Mouse (Mus musculus) macrophage (primary cell): ENCODE results near the gene Prdm15. TPM values are rescaled to one million over a fixed set of nuclear protein-coding genes. Genes with fewer than 3 reads are reported as not detected.

Experiments
- H3K27ac ChIP-seq: fragments of 350-480 bp; formaldehyde crosslinking; 2 replicates; pipeline ENCODE4 v1.9.0; 2021
- H3K36me3 ChIP-seq: fragments of 350-480 bp; formaldehyde crosslinking; 2 replicates; pipeline ENCODE4 v1.9.0; 2021; ENCODE audit errors: inconsistent target
- H3K4me3 ChIP-seq: fragments of 350-480 bp; formaldehyde crosslinking; 2 replicates; pipeline ENCODE4 v1.9.0; 2021; ENCODE audit errors: inconsistent target
- H3K79me2 ChIP-seq: fragments of 350-480 bp; formaldehyde crosslinking; 2 replicates; pipeline ENCODE4 v1.9.0; 2021; ENCODE audit errors: inconsistent target
- WGBS: methylation state at CpG from one replicate; pipeline ENCODE4 v1.1.7; 2026; ENCODE audit warnings: inconsistent platforms; ENCODE audit not compliant: missing documents; 5-methylcytosine and 5-hydroxymethylcytosine counted together
- polyA plus RNA-seq: library from polyadenylated mRNA; stranded (reverse); fragments of 250-400 nt; gene quantifications from 3 replicates; pipeline ENCODE4 v1.2.4, GENCODE M21; 2018; ENCODE audit warnings: inconsistent platforms

The Prdm15 gene
- polyA plus RNA-seq, 1 experiment from 2014 or later, result 2.1 TPM

DNA sequence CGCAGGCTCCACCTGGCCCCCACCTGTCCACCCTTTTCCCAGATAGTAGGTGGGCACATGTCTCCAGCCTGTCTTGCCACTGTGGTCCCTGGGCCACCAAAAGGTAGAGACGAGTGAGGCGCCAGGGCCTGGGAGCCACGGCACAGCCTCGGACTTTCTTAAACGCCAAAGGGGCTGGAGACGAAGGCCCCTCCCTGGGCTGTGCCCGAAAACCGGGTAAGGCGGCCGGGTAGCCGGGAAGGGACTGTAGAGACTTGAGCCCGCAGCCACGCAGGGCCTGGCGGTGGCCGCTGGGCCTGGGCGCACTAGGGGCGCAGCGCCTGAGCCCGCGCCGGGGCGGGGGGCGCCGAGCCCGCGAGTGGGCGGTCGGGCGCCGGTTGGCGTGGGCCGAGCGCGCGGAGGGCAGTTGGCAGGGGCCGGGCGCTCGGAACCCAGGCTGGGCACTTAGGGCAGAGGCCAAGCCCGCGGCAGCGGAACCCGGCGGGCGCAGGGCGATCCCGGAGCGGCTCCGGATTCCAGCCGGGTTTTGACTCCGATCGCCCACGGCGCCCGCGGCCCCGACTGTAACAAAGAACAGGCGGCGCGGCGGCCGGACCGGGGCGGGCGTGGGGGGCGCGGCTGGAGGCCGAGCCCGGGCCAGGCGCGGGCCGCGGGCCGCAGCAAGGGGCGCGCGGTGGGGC is 449 bp downstream of the Prdm15 start:
- peaks cover 26% of the 10 kb centered on the region; the same call in 1 of the 2 replicates for H3K79me2 ChIP-seq
- WGBS, result 0% methylated on average over 54 of the region's 77 CpGs
- peak overlapping the region; percentile 40 for H3K27ac ChIP-seq
- H3K36me3 ChIP-seq, result no peaks in the 10 kb centered on the region
- H3K4me3 ChIP-seq, result peak overlapping the region; percentile 80

DNA sequence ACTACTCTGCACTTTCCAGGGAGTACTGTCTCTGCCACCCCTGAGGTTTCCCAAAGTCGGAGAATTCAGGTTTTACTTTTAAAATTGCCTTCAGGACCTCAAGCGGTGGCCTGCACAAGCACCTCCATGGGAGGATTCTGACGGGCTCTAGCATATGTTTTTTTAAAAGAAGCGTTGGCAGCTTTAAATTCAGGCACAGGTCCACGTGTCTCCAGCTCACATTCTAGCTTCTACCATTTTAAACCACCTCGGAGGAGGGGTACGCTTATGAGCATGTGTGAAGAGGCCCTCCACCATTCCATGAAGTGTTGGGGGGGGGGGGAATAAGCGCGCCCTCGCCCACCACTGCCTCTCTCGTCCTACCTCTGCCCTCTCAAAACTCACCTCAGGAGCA is 986 bp downstream of the Prdm15 start:
- peaks cover 27% of the 10 kb centered on the region; the same call in 1 of the 2 replicates for H3K79me2 ChIP-seq
- peak overlapping the region; percentile 40 for H3K27ac ChIP-seq
- 3% methylated on average over 11 of the region's 11 CpGs for WGBS
- no peaks in the 10 kb centered on the region for H3K36me3 ChIP-seq
- peak overlapping the region; percentile 80 for H3K4me3 ChIP-seq

DNA sequence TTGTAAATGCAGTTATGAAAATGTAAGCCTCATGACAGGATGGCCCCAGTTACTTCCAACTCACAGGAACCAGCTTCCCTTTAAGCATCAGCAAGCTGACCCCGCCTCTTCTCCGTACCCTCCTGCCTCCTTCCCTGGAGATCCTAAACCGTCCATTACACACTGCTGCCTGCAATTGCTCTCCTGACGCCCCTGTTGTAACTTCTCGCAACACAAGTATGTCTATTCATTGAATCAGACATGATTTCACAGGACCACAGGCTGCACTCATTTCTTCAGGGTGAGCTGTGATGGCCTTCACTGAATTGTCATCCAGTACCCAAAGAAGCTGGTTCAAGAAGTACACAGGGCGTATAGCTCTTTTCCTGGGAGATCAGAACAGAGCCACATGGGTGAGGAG is 2.8 kb downstream of the Prdm15 start:
- Histone ChIP-seq H3K4me3 (no peak overlapping the region), H3K27ac (no peak overlapping the region), H3K79me2 (peaks cover 30% of the 10 kb centered on the region; the same call in 1 of the 2 replicates), H3K36me3 (no peaks in the 10 kb centered on the region)
- 90% methylated on average over 6 of the region's 6 CpGs for WGBS

GRCm38 (mm10) chr16:97844967-97845937 is 6.4 kb downstream of the Prdm15 start:
- no peak overlapping the region for H3K27ac ChIP-seq
- 84% methylated on average over 12 of the region's 12 CpGs for WGBS
- peaks cover 23% of the 10 kb centered on the region; the same call in 1 of the 2 replicates for H3K79me2 ChIP-seq
- no peak overlapping the region for H3K4me3 ChIP-seq
- no peaks in the 10 kb centered on the region for H3K36me3 ChIP-seq

GRCm38 (mm10) chr16:97832154-97832553 is 19.5 kb downstream of the Prdm15 start:
- Histone ChIP-seq H3K79me2 (no peaks in the 10 kb centered on the region), H3K4me3 (no peak overlapping the region), H3K27ac (no peak overlapping the region), H3K36me3 (peaks cover 43% of the 10 kb centered on the region; the same call in 1 of the 2 replicates)
- WGBS, result 96% methylated on average over 3 of the region's 3 CpGs

GRCm38 (mm10) chr16:97828207-97828606 is 23.4 kb downstream of the Prdm15 start:
- H3K4me3 ChIP-seq, result no peak overlapping the region
- WGBS, result 91% methylated on average over 1 of the region's 1 CpGs
- no peaks in the 10 kb centered on the region for H3K79me2 ChIP-seq
- peaks cover 15% of the 10 kb centered on the region; the same call in 1 of the 2 replicates for H3K36me3 ChIP-seq
- H3K27ac ChIP-seq, result no peak overlapping the region

DNA sequence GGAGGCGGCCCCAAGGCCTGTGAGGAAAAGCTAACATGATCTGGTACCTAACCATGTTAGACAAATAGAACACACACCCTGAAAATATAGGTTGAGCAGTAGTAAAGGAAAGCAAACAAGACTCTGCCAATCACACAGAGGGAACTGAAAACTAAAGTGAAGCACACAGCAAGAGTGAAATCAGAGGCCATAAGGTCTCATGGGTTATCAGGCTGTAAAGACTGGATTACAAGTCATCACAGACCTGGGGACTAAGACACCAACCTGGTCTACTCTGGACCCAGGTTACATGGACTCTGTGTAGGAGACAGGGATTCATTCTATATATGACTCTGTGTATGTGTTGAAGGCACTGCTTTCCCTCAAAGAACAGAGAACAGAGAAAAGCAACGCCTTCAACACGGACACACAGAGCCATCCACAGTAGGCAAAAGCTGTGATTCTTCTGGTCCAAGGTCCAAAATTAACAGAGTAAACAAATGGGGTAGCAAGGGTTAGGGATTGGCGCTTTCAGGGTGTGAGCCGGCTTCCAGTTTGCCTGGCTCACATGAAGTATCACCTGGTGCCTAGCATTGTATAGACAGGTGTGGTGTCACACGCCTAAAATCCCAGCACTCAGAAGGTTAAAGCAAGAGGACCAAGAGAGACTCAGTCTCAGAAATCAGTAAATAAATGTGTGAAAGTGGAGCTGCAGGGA is 28.2 kb downstream of the Prdm15 start:
- Histone ChIP-seq H3K36me3 (peaks cover 2% of the 10 kb centered on the region; the same call in 1 of the 2 replicates), H3K79me2 (no peaks in the 10 kb centered on the region), H3K27ac (no peak overlapping the region), H3K4me3 (no peak overlapping the region)
- WGBS, result 93% methylated on average over 6 of the region's 6 CpGs

DNA sequence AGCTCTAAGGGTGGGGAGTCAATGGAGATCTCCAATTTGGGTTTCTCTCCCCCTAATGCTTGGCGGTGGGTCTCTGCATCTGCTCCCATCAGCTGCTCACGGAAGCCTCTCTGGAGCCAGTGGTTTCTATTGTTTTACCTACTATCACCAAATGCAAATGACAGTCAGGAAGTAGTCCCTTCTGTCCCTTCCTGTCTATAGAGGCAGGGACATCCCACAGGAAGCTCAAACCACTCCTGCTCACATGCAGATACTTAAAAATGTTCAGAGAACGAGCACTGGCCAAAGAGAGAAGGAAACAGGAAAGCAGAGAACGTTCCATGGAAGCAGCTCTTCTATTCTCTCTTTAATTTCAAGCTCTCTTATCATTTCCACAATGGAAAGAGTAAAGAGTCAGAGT is 32.1 kb downstream of the Prdm15 start:
- Histone ChIP-seq H3K79me2 (no peaks in the 10 kb centered on the region), H3K27ac (no peak overlapping the region), H3K4me3 (no peak overlapping the region), H3K36me3 (peaks cover 32% of the 10 kb centered on the region; the same call in 1 of the 2 replicates)
- 37% methylated on average over 4 of the region's 4 CpGs for WGBS

DNA sequence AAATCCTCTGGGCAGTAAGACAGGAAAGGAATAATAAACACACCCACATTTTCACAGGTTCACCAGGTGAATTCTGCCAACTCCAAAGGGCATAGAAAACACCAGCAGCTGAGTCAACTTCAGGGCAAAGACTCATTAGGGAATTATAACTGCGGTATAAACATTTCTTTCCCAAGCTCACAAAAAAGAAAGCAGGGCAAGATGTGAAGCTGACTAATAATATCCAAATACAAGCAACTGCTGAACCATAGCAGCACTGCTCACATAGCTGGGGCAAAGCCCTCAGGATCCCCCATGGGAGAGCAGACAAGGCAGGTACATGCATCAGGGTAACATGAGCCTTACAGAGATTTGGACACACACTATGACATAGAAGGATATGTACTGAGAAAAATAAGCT is 34.2 kb downstream of the Prdm15 start:
- Histone ChIP-seq H3K27ac (no peak overlapping the region), H3K36me3 (peaks cover 37% of the 10 kb centered on the region; the same call in 1 of the 2 replicates), H3K4me3 (no peak overlapping the region), H3K79me2 (no peaks in the 10 kb centered on the region)
- WGBS, result 89% methylated on average over 1 of the region's 1 CpGs

- Histone ChIP-seq H3K27ac (no peak overlapping the region), H3K36me3 (peaks cover 51% of the 10 kb centered on the region), H3K79me2 (no peaks in the 10 kb centered on the region), H3K4me3 (no peak overlapping the region)
- WGBS, result 72% methylated on average over 5 of the region's 5 CpGs
These were observed 36.4 kb downstream of the Prdm15 start for GRCm38 (mm10) chr16:97815269-97815668.

- WGBS, result 96% methylated on average over 2 of the region's 2 CpGs
- Histone ChIP-seq H3K79me2 (no peaks in the 10 kb centered on the region), H3K4me3 (no peak overlapping the region), H3K36me3 (peaks cover 60% of the 10 kb centered on the region), H3K27ac (no peak overlapping the region)
These were observed 37.6 kb downstream of the Prdm15 start for GRCm38 (mm10) chr16:97814060-97814459.

GRCm38 (mm10) chr16:97808881-97809280 is 42.8 kb downstream of the Prdm15 start:
- Histone ChIP-seq H3K4me3 (no peak overlapping the region), H3K27ac (no peak overlapping the region), H3K36me3 (peaks cover 66% of the 10 kb centered on the region), H3K79me2 (no peaks in the 10 kb centered on the region)
- 100% methylated on average over 3 of the region's 3 CpGs for WGBS

GRCm38 (mm10) chr16:97805646-97806045 is 46.0 kb downstream of the Prdm15 start:
- WGBS, result 96% methylated on average over 3 of the region's 3 CpGs
- peaks cover 57% of the 10 kb centered on the region for H3K36me3 ChIP-seq
- H3K27ac ChIP-seq, result no peak overlapping the region
- no peak overlapping the region for H3K4me3 ChIP-seq
- H3K79me2 ChIP-seq, result no peaks in the 10 kb centered on the region
